Mouse (Mus musculus) layer of hippocampus, adult 2 months (tissue): ENCODE data around the gene Cnih1. TPM values are rescaled to one million over a fixed set of nuclear protein-coding genes. Genes with fewer than 3 reads are reported as not detected.

Source experiments
- DNase-seq, 2 experiments: peaks; one replicate each; pipeline ENCODE4 v3.0.0; 2022; ENCODE audit warnings: low spot score in 2 of 2
- H3K27ac ChIP-seq: fragments of 200-600 bp; 2 replicates; pipeline ENCODE4 v1.8.1; 2022
- H3K4me3 ChIP-seq: fragments of 200-600 bp; 2 replicates; pipeline ENCODE4 v1.8.1; 2022; ENCODE audit warnings: mild to moderate bottlenecking
- CTCF ChIP-seq: fragments of 200-600 bp; conservative IDR thresholded peaks from 2 replicates; pipeline ENCODE4 v1.8.1; 2022; ENCODE audit warnings: antibody characterized with exemption, mild to moderate bottlenecking, moderate library complexity
- total RNA-seq, 2 experiments: library from RNA; stranded (reverse); gene quantifications; 2 replicates each; pipeline ENCODE4 v1.2.3; 2021

Gene Cnih1
- total RNA-seq, 2 experiments from 2014 or later = 70.1 to 79.6 TPM

DNA sequence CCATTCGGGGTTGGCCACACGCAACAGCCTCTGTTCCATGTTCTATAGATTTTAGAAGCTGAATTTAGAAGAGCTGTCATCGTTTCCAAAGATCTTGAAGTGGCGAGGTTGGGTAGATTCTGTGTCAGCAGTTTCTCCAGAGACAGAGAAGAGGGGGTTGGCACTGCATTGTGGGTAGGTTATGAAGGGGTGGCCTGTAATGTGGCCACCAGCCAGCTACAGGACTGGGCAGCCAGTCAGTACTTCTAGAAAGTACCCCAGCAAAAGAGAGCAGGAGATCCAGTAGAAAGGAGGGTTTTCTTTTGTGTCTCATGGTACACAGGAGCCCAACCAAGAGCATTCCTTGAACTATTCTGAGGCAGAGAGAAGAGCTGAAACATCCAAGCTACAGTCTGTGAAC is 51.8 kb downstream of the Cnih1 start:
- no peak overlapping the region for H3K27ac ChIP-seq
- no peak overlapping the region for H3K4me3 ChIP-seq
- TF ChIP-seq CTCF = no peak
- no peak for DNase-seq

DNA sequence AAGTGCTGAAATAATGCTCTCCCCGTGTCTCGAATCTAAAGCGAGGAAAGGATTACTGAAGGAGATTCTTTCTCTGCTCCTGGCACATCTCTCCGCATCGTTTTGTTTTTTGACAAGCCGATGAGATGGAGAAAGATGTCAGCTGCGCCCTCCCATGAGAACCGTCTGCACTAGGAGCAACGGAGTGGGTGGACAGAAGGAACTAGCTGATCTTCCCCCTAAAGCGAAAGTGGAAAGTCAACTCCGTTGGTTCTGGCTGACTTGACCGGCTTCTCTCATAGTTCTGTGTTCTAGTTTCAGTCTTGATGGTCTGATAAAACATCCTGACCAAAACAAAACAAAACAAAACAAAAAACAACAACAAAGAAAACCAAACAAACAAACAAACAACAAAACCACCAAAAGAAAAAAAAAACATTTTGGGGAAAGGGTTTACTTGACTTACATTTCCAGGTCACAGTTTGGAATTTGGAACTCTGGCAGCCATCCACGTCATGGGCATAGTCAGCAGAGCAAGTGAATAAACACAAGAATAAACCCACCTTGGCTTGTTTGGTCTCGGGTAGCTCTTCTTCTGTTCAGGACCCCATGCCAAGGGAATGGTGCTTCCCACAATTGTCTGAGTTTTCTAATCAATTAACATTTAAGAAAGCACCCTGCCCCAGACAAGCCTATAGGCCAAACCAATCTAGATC is 53.3 kb downstream of the Cnih1 start:
- Histone ChIP-seq H3K27ac (no peak overlapping the region), H3K4me3 (no peak overlapping the region)
- no peak for DNase-seq
- no peak for TF ChIP-seq CTCF

DNA sequence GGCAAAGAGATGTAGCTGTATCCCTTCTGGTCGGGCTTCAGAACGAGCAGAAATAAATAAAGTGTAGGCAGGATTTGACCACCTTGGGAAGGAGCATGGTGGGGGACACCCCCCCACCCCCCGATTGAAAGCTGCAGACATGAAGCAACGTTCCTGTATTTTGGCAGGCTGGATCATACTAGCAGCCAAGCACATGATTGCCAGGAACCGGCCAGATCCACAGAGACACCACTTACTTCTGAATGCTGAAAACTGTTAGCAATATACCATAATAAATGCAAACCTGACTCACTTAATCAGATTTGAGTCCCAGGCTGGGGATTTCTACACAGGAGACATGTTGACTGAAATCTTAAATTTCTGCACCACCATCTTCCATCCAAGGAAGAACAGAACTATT is 53.9 kb downstream of the Cnih1 start:
- DNase-seq = no peak
- TF ChIP-seq CTCF = no peak
- no peak overlapping the region for H3K27ac ChIP-seq
- H3K4me3 ChIP-seq = no peak overlapping the region

DNA sequence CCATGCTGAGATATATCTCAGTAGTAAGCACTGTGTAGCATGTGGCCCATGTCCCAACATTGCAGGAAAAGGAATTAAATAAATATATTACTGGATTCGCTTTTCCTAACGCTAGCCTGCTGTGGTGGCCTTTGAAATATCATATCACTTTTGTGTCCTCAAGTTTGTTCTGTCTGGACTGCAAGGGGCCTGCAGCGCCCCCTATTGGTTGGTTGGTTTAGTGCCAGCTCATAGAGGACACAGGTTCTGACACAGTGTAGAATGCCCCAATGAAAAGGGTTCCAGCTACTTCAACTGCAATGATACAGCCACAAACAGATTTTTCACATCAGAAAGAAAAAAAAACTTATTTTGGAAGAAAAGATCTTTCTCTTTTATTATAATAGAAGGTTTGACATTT is 62.5 kb downstream of the Cnih1 start:
- DNase-seq = peak in 1 of 2 experiments; percentile 29
- H3K4me3 ChIP-seq = no peak overlapping the region
- peak; percentile 71 for TF ChIP-seq CTCF
- H3K27ac ChIP-seq = no peak overlapping the region

Other genes with a start within 250 kb of the Cnih1 start
- gene Cdkn3, start 27.9 kb downstream of the Cnih1 start, total RNA-seq = under 1 TPM; 0.56 to 0.81 TPM
- gene Gmfb, start 33.8 kb upstream of the Cnih1 start, total RNA-seq = 100 to 1,000 TPM; 146 to 161 TPM
- gene Cgrrf1, start 43.7 kb upstream of the Cnih1 start, total RNA-seq = 10 to 100 TPM; 19.2 to 21.1 TPM
- gene Samd4, start 94.4 kb upstream of the Cnih1 start, total RNA-seq = 10 to 100 TPM; 11.2 to 14.4 TPM